Mouse (Mus musculus) myocyte (in vitro differentiated cells): ENCODE data around the gene Cox14.

ENCODE experiments used
- CEBPB ChIP-seq: IDR thresholded peaks from 2 replicates; pipeline ENCODE4 v1.6.1; 2011; ENCODE audit warnings: mild to moderate bottlenecking, moderate library complexity; ENCODE audit not compliant: poor library complexity, insufficient read depth, severe bottlenecking
- E2F4 ChIP-seq: IDR thresholded peaks from one replicate; pipeline ENCODE4 v1.6.1; 2011; ENCODE audit warnings: mild to moderate bottlenecking, control low read depth, moderate library complexity; ENCODE audit not compliant: insufficient read depth
- MAX ChIP-seq: IDR thresholded peaks from one replicate; pipeline ENCODE4 v1.6.1; 2011; ENCODE audit warnings: low read depth, mild to moderate bottlenecking, control low read depth
- MYOG ChIP-seq, 3 experiments: IDR thresholded peaks; one replicate each; pipeline ENCODE4 v1.6.1; 2011; ENCODE audit warnings: control low read depth in 2 of 3, low read depth in 2 of 3, mild to moderate bottlenecking in 2 of 3; ENCODE audit not compliant: insufficient read length in 2 of 3, control insufficient read depth in 1 of 3, insufficient read depth in 1 of 3
- POLR2A ChIP-seq: IDR thresholded peaks from one replicate; pipeline ENCODE4 v1.6.1; 2011; ENCODE audit warnings: low read depth, mild to moderate bottlenecking, control low read depth, moderate library complexity; ENCODE audit not compliant: insufficient read length
- POLR2AphosphoS2 ChIP-seq: IDR thresholded peaks from one replicate; pipeline ENCODE4 v1.6.1; 2011; ENCODE audit warnings: low read depth, control low read depth; ENCODE audit not compliant: insufficient read length
- TCF12 ChIP-seq: IDR thresholded peaks from one replicate; pipeline ENCODE4 v1.6.1; 2011; ENCODE audit warnings: mild to moderate bottlenecking, control low read depth; ENCODE audit not compliant: poor library complexity, insufficient read depth, severe bottlenecking
- USF1 ChIP-seq: IDR thresholded peaks from one replicate; pipeline ENCODE4 v1.6.1; 2011; ENCODE audit warnings: low read depth, mild to moderate bottlenecking, control low read depth, moderate library complexity

DNA sequence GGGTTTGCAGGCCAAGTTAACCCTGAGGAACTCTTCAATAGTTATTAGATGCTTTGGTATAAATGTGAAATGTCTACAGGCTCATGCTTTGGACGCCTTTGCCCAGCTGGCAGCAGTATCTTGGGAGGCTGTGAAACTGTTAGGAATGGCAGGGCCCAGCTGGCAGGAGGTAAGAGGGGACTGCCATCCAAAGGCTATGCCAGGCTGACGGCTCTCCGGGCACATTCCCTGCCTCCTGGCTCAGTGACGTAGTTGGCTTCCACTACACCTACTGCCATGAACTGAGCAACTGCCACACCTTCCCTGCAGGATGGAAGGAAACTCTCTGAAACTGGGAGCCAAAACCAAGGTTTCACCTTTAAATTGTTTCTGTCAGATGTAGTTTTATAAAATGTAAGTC, 14.8 kb downstream of the Cox14 start:
- TF ChIP-seq POLR2A = no peak
- no peak for TF ChIP-seq TCF12
- TF ChIP-seq MYOG (IDR thresholded peaks at IDR 0.05; ENCODE audit: control insufficient read depth in 1 of 3, insufficient read depth in 1 of 3, insufficient read length in 2 of 3, low read depth in 2 of 3) = no peak
- TF ChIP-seq MAX = no peak
- no peak for TF ChIP-seq USF1
- TF ChIP-seq CEBPB = no peak
- TF ChIP-seq POLR2AphosphoS2 = no peak
- TF ChIP-seq E2F4 = no peak
